Mouse (Mus musculus) intestine, embryonic 15.5 days (tissue): ENCODE data around the gene Atp5j. TPM values are rescaled to one million over a fixed set of nuclear protein-coding genes. Genes with fewer than 3 reads are reported as not detected.

Experiments used
- ATAC-seq: fragments of 200-750 bp; cut with Nextera tagmentation; 2 replicates; pipeline ENCODE4 v1.8.0; 2017; ENCODE audit warnings: moderate TSS enrichment, moderate library complexity
- H3K27ac ChIP-seq: fragments of 300-500 bp; sonication (generic); 2 replicates; pipeline ENCODE4 v1.5.1; 2015; ENCODE audit warnings: mild to moderate bottlenecking, inconsistent platforms
- H3K27me3 ChIP-seq: fragments of 300-500 bp; sonication (generic); replicated peaks from 2 replicates; pipeline ENCODE4 v1.6.1; 2015; ENCODE audit warnings: inconsistent platforms
- H3K36me3 ChIP-seq: fragments of 300-500 bp; sonication (generic); 2 replicates; pipeline ENCODE4 v1.6.1; 2015; ENCODE audit warnings: inconsistent platforms
- H3K4me1 ChIP-seq: fragments of 300-500 bp; sonication (generic); replicated peaks from 2 replicates; pipeline ENCODE4 v1.6.1; 2015; ENCODE audit warnings: inconsistent platforms
- H3K4me2 ChIP-seq: fragments of 300-500 bp; sonication (generic); replicated peaks from 2 replicates; pipeline ENCODE4 v1.6.1; 2015; ENCODE audit warnings: mild to moderate bottlenecking, inconsistent platforms
- H3K4me3 ChIP-seq: fragments of 300-500 bp; sonication (generic); replicated peaks from 2 replicates; pipeline ENCODE4 v1.5.1; 2015; ENCODE audit warnings: inconsistent platforms
- H3K9ac ChIP-seq: fragments of 300-500 bp; sonication (generic); 2 replicates; pipeline ENCODE4 v1.6.1; 2015; ENCODE audit warnings: inconsistent platforms
- H3K9me3 ChIP-seq: fragments of 300-500 bp; sonication (generic); 2 replicates; pipeline ENCODE4 v1.6.1; 2016; ENCODE audit warnings: inconsistent platforms
- WGBS: fragments of 180-500 bp; shearing (Covaris S2); methylation state at CpG from one replicate; pipeline ENCODE4 v1.1.7; 2015; 5-methylcytosine and 5-hydroxymethylcytosine counted together
- polyA plus RNA-seq: library from polyadenylated mRNA; unstranded; fragments of >200 nt; fragmentation: Nextera tagmentation; extraction: Ambion mirVana; gene quantifications from 2 replicates; pipeline ENCODE4 v1.2.1, GENCODE M21; 2015

Gene Atp5j
- polyA plus RNA-seq, 1 experiment from 2014 or later = 1,111 TPM

GRCm38 (mm10) chr16:84804866-84805265, 30.6 kb downstream of the Atp5j start:
- Histone ChIP-seq H3K4me2 (no peak overlapping the region), H3K4me1 (no peaks in the 10 kb centered on the region), H3K27me3 (no peaks in the 10 kb centered on the region), H3K27ac (no peak overlapping the region), H3K36me3 (no peaks in the 10 kb centered on the region), H3K9ac (no peak overlapping the region), H3K4me3 (no peak overlapping the region), H3K9me3 (no peaks in the 10 kb centered on the region)
- 73% methylated on average over 5 of the region's 5 CpGs for WGBS
- no peak for ATAC-seq

DNA sequence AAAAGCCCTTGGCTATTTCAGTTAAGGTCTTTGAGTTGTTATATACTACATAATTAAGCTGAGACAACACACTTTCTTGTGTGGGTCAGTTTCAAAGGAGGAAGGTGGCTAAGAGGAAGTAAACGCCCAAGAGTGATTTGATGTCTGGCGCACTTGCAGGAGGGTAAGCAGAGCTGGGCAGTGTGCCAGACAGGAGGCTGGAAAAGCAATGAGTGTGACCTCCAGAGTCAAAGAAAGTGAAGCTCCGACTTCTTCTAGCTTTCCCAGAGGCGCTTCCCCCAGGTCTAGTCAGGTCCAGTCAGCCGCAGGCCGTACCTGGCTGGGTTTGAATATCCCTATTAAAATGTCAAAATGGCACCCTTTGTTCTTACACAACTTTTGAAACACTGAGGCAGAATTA, 33.2 kb downstream of the Atp5j start:
- no peak overlapping the region for H3K9ac ChIP-seq
- no peaks in the 10 kb centered on the region for H3K9me3 ChIP-seq
- no peaks in the 10 kb centered on the region for H3K27me3 ChIP-seq
- H3K4me2 ChIP-seq = no peak overlapping the region
- no peaks in the 10 kb centered on the region for H3K36me3 ChIP-seq
- H3K4me3 ChIP-seq = no peak overlapping the region
- ATAC-seq = 0 out of 2 replicates have a peak, but pooled peaks have one; percentile 23
- 56% methylated on average over 6 of the region's 6 CpGs for WGBS
- no peak overlapping the region for H3K27ac ChIP-seq
- H3K4me1 ChIP-seq = no peaks in the 10 kb centered on the region

GRCm38 (mm10) chr16:84800038-84800437, 35.4 kb downstream of the Atp5j start:
- Histone ChIP-seq H3K4me3 (no peak overlapping the region), H3K9ac (no peak overlapping the region), H3K4me2 (no peak overlapping the region), H3K27me3 (no peaks in the 10 kb centered on the region), H3K27ac (no peak overlapping the region), H3K36me3 (no peaks in the 10 kb centered on the region), H3K9me3 (no peaks in the 10 kb centered on the region), H3K4me1 (no peaks in the 10 kb centered on the region)
- 91% methylated on average over 1 of the region's 2 CpGs for WGBS
- no peak for ATAC-seq

DNA sequence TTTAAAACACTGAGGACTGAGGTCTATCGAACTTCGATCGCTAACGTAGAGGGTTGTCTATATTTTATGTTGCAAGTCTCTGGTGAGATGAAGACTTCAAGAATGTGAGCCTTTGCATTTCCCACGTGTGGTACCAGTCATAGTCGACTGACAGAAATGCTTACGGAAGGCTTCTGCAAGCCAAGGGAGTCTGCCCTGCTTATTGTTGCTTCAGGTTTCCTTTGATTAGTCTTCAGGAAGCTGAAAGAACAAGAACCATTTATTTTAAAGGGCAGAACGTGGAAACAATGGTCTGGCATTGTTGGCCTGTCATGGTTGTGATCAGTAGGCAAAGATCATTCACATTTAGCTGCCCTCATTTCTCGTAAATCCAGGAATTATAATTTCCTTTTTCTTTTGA, 38.7 kb downstream of the Atp5j start:
- Histone ChIP-seq H3K36me3 (no peaks in the 10 kb centered on the region), H3K4me1 (no peaks in the 10 kb centered on the region), H3K9ac (no peak overlapping the region), H3K4me2 (no peak overlapping the region), H3K27me3 (no peaks in the 10 kb centered on the region), H3K4me3 (no peak overlapping the region), H3K9me3 (no peaks in the 10 kb centered on the region), H3K27ac (no peak overlapping the region)
- ATAC-seq = no peak
- 80% methylated on average over 9 of the region's 9 CpGs for WGBS

DNA sequence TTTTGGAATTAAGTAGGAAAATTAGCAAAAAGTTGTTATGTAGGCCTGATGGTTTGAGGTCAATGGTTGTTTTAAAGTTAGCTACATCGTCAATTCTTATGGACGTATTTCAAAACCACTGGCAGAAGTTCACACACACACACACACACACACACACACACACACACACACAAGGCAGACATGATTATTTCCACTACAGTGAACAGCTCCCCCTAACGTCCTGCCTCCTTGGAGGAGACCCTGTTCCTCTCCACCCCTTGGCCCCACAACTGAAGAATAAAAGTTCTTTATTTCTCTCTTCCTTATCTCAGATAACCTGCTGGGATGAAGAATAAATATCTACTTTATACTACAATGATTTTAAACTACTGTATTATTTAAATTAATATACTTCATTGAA, 40.1 kb downstream of the Atp5j start:
- no peak overlapping the region for H3K4me2 ChIP-seq
- H3K4me3 ChIP-seq = no peak overlapping the region
- no peaks in the 10 kb centered on the region for H3K36me3 ChIP-seq
- no peaks in the 10 kb centered on the region for H3K4me1 ChIP-seq
- H3K9me3 ChIP-seq = no peaks in the 10 kb centered on the region
- H3K27ac ChIP-seq = no peak overlapping the region
- H3K9ac ChIP-seq = no peak overlapping the region
- ATAC-seq = no peak
- H3K27me3 ChIP-seq = no peaks in the 10 kb centered on the region
- 66% methylated on average over 3 of the region's 3 CpGs for WGBS

DNA sequence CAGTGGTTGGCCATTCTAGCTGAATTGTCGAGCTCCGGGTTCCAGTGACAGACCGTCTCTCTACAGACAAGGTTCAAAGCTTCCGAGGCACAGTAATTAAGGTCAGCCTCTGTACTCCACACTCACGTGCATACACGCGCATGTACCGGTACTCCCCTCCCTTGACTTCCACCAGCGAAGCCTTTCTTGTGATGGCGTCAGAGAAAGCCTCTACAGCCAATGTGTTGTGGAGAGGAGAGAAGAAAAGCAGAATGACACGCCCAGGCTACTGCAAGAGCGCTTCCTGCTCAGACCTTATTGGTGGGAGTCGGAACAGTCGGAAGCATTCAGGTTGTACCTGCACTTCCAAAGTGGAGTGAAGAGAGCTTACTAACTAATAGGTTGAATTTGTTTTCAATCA, 42.0 kb downstream of the Atp5j start:
- Histone ChIP-seq H3K4me3 (no peak overlapping the region), H3K27ac (no peak overlapping the region), H3K4me1 (no peaks in the 10 kb centered on the region), H3K9ac (no peak overlapping the region), H3K9me3 (no peaks in the 10 kb centered on the region), H3K4me2 (no peak overlapping the region), H3K36me3 (no peaks in the 10 kb centered on the region), H3K27me3 (no peaks in the 10 kb centered on the region)
- no peak for ATAC-seq
- WGBS = 86% methylated on average over 14 of the region's 14 CpGs

DNA sequence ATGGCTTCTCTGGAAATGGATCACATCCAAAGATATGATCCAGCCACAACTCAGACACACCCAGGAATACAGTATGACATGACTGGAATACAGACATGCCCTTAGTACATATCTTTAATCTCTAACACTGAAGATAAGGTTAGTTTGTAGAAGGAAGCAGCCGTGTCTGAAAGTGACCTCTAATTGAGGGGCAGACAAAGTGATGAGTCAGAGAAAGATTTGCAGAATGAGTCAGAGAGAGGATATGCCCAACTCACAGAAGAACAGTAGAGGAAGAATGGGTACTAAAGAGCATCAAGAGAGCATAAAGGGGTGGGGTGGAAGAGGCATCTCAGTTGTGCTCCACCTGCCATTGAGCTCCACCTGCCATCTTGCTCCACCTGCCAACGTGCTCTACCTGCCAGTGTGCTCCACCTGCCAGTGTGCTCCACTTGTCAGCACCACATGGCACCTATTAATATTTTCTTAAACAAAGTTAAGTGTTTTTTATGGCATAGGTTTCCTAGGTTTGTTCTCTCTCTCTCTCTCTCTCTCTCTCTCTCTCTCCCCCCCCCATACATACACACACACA, 44.7 kb downstream of the Atp5j start:
- no peaks in the 10 kb centered on the region for H3K36me3 ChIP-seq
- H3K27ac ChIP-seq = no peak overlapping the region
- H3K4me2 ChIP-seq = no peak overlapping the region
- no peak overlapping the region for H3K4me3 ChIP-seq
- H3K9me3 ChIP-seq = no peaks in the 10 kb centered on the region
- H3K4me1 ChIP-seq = no peaks in the 10 kb centered on the region
- H3K9ac ChIP-seq = no peak overlapping the region
- ATAC-seq = no peak
- H3K27me3 ChIP-seq = no peaks in the 10 kb centered on the region
- WGBS = 68% methylated on average over 2 of the region's 2 CpGs

GRCm38 (mm10) chr16:84784966-84785365, 50.5 kb downstream of the Atp5j start:
- no peak for ATAC-seq

DNA sequence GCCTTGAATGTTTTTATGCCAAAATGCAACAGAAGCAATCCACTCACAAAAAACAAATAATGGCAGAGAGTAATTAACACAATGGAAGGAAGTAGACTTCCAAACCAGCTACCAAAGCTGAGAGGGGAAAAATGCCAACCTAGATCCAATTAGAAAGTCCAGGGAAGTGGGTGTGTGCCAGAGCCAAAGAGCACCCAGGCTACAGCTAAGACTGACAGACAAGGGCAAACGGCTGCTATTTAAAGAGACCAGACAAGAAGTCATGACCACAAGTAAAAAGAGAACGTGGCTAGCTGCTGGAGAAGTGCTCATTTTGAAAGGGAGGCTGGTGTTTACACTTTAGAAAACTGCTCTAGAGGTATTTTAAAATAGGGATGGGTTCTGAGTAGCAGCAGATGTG, 52.1 kb downstream of the Atp5j start:
- Histone ChIP-seq H3K4me2 (no peak overlapping the region), H3K36me3 (no peaks in the 10 kb centered on the region), H3K27ac (no peak overlapping the region), H3K4me3 (no peak overlapping the region), H3K9me3 (no peaks in the 10 kb centered on the region), H3K4me1 (no peaks in the 10 kb centered on the region), H3K9ac (no peak overlapping the region), H3K27me3 (no peaks in the 10 kb centered on the region)
- 38% methylated on average over 2 of the region's 2 CpGs for WGBS
- ATAC-seq = no peak

More at GRCm38 (mm10) chr16:84784966-84785365, 50.5 kb downstream of the Atp5j start:
- no peak overlapping the region for H3K4me3 ChIP-seq
- H3K9ac ChIP-seq = no peak overlapping the region
- H3K27ac ChIP-seq = no peak overlapping the region
- no peaks in the 10 kb centered on the region for H3K9me3 ChIP-seq
- no peak overlapping the region for H3K4me2 ChIP-seq
- H3K4me1 ChIP-seq = no peaks in the 10 kb centered on the region
- no peaks in the 10 kb centered on the region for H3K36me3 ChIP-seq
- H3K27me3 ChIP-seq = no peaks in the 10 kb centered on the region
- WGBS = 24% methylated on average over 7 of the region's 7 CpGs

GRCm38 (mm10) chr16:84779718-84780117, 55.7 kb downstream of the Atp5j start:
- Histone ChIP-seq H3K9me3 (no peaks in the 10 kb centered on the region), H3K9ac (no peak overlapping the region), H3K27me3 (peaks cover 6% of the 10 kb centered on the region; the same call in 1 of the 2 replicates), H3K4me2 (no peak overlapping the region), H3K27ac (no peak overlapping the region), H3K4me3 (no peak overlapping the region), H3K36me3 (no peaks in the 10 kb centered on the region), H3K4me1 (peaks cover 5% of the 10 kb centered on the region)
- 78% methylated on average over 5 of the region's 5 CpGs for WGBS
- ATAC-seq = no peak

- no peak for ATAC-seq
- Histone ChIP-seq H3K4me1 (peaks cover 6% of the 10 kb centered on the region), H3K36me3 (no peaks in the 10 kb centered on the region), H3K4me2 (no peak overlapping the region), H3K9me3 (no peaks in the 10 kb centered on the region), H3K9ac (no peak overlapping the region), H3K4me3 (no peak overlapping the region), H3K27me3 (peaks cover 9% of the 10 kb centered on the region; the same call in 1 of the 2 replicates), H3K27ac (no peak overlapping the region)
- WGBS = 83% methylated on average over 6 of the region's 6 CpGs
These were observed 56.4 kb downstream of the Atp5j start for GRCm38 (mm10) chr16:84778861-84779630.

DNA sequence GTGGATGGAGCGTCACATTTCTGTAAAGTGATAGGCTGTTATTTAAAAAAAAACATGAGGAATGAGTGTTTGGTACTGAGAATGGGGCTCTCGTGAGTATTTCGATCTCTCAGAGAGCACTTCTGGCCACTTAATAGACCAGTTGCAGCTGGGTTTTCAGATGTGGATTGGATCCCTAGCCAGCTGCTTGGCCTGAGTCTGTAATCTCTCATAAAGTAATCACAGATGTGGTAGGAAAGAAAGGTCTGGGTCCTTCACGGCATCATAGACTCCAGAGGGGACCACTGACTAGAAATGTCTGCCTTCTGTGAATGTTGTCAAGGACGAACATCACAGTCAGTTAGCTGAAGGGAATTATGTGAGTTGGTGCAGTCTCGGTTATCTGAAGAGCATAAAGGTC, 57.0 kb downstream of the Atp5j start:
- Histone ChIP-seq H3K36me3 (no peaks in the 10 kb centered on the region), H3K9ac (no peak overlapping the region), H3K27ac (no peak overlapping the region), H3K27me3 (peaks cover 11% of the 10 kb centered on the region; the same call in 1 of the 2 replicates), H3K9me3 (no peaks in the 10 kb centered on the region), H3K4me3 (no peak overlapping the region), H3K4me2 (no peak overlapping the region), H3K4me1 (peaks cover 8% of the 10 kb centered on the region)
- no peak for ATAC-seq
- WGBS = 82% methylated on average over 6 of the region's 6 CpGs
